Mouse (Mus musculus) forebrain, embryonic 12.5 days (tissue): Measurements from ENCODE around the gene Agap1. TPM values are rescaled to one million over a fixed set of nuclear protein-coding genes. Genes with fewer than 3 reads are reported as not detected.

ENCODE experiments used
- ATAC-seq: fragments of 200-750 bp; cut with Nextera tagmentation; 2 replicates; pipeline ENCODE4 v1.8.0; 2017; ENCODE audit warnings: moderate TSS enrichment; ENCODE audit not compliant: low FRiP score
- H3K27ac ChIP-seq: fragments of 300-500 bp; sonication (generic); 2 replicates; pipeline ENCODE4 v1.5.1; 2016; ENCODE audit warnings: mild to moderate bottlenecking
- H3K27me3 ChIP-seq: fragments of 300-500 bp; sonication (generic); 2 replicates; pipeline ENCODE4 v1.6.1; 2016; ENCODE audit warnings: mild to moderate bottlenecking
- H3K36me3 ChIP-seq: fragments of 300-500 bp; sonication (generic); replicated peaks from 2 replicates; pipeline ENCODE4 v1.6.1; 2016; ENCODE audit warnings: mild to moderate bottlenecking
- H3K4me1 ChIP-seq: fragments of 300-500 bp; sonication (generic); 2 replicates; pipeline ENCODE4 v1.6.1; 2016
- H3K4me2 ChIP-seq: fragments of 300-500 bp; sonication (generic); 2 replicates; pipeline ENCODE4 v1.6.1; 2016; ENCODE audit warnings: mild to moderate bottlenecking, moderate library complexity
- H3K4me3 ChIP-seq: fragments of 300-500 bp; sonication (generic); replicated peaks from 2 replicates; pipeline ENCODE4 v1.5.1; 2016; ENCODE audit warnings: mild to moderate bottlenecking
- H3K9ac ChIP-seq: fragments of 300-500 bp; sonication (generic); 2 replicates; pipeline ENCODE4 v1.6.1; 2016; ENCODE audit warnings: mild to moderate bottlenecking
- H3K9me3 ChIP-seq: fragments of 300-500 bp; sonication (generic); 2 replicates; pipeline ENCODE4 v1.6.1; 2016
- WGBS: fragments of 180-500 bp; shearing (Covaris S2); methylation state at CpG from one replicate; pipeline ENCODE4 v1.1.7; 2016; 5-methylcytosine and 5-hydroxymethylcytosine counted together
- polyA plus RNA-seq: library from polyadenylated mRNA; unstranded; fragments of >200 nt; fragmentation: Nextera tagmentation; extraction: Ambion mirVana; gene quantifications from 2 replicates; pipeline ENCODE4 v1.2.1, GENCODE M21; 2016

Agap1 gene
- polyA plus RNA-seq, 1 experiment from 2014 or later: 49.9 TPM

DNA sequence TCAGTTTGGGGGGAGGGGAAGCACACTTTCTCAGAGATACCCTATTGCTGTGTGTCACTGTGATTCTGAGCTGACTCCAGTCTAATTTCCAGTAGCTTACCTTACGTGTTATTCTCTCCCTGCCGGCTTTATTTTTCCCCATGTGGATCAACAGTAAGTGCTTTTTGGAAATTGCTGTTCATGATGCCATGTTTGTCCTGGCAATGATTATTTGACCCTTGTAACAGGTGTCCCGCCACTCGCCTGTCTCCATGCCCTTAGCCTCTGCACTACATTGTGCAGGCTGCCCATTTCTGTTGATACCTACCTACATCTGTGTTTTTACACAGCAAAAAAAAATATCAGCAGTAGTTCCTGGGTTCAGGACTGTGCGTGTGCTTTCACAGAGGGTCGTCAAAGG, 102.8 kb downstream of the Agap1 start:
- no peak for ATAC-seq
- Histone ChIP-seq H3K9ac (no peak overlapping the region), H3K27ac (no peak overlapping the region), H3K27me3 (0 out of 2 replicates have a peak, but pooled peaks cover 6% of the 10 kb centered on the region), H3K9me3 (no peaks in the 10 kb centered on the region), H3K36me3 (no peaks in the 10 kb centered on the region), H3K4me1 (peaks cover 51% of the 10 kb centered on the region), H3K4me3 (no peak overlapping the region), H3K4me2 (no peak overlapping the region)
- 86% methylated on average over 6 of the region's 6 CpGs for WGBS

GRCm38 (mm10) chr1:89558080-89558479, 103.5 kb downstream of the Agap1 start:
- H3K27me3 ChIP-seq: 0 out of 2 replicates have a peak, but pooled peaks cover under 1% of the 10 kb centered on the region
- WGBS: 74% methylated on average over 1 of the region's 1 CpGs
- no peak overlapping the region for H3K9ac ChIP-seq
- H3K4me1 ChIP-seq: peaks cover 51% of the 10 kb centered on the region
- H3K4me3 ChIP-seq: no peak overlapping the region
- no peak overlapping the region for H3K4me2 ChIP-seq
- no peaks in the 10 kb centered on the region for H3K9me3 ChIP-seq
- ATAC-seq: no peak
- no peaks in the 10 kb centered on the region for H3K36me3 ChIP-seq
- H3K27ac ChIP-seq: no peak overlapping the region

DNA sequence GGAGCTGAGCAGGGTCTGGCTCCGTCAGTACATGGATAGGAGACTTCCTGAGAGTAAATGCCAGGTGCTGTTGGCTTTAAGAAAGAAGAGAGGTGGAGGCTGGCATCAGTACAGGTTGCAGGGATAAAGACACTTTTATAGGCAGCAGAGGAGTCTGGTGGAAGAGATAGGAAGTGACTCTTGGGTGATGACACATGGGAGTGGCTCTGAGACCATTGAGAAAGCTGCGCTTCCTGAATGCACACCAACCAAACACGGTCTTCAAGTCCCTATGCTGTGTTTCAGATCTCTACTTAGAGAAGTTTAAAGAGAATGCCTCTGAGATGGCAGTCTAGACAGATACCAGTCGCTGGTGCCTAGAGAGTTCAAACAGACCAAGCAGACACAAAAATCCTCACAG, 108.8 kb downstream of the Agap1 start:
- WGBS: 90% methylated on average over 4 of the region's 4 CpGs
- no peak overlapping the region for H3K9ac ChIP-seq

GRCm38 (mm10) chr1:89566578-89567488, 112.2 kb downstream of the Agap1 start:
- no peak overlapping the region for H3K4me3 ChIP-seq
- peak; percentile 63 for ATAC-seq
- H3K9ac ChIP-seq: peak overlapping the region; percentile 17; the same call in 1 of the 2 replicates
- WGBS: 20% methylated on average over 9 of the region's 9 CpGs
- H3K4me1 ChIP-seq: peaks cover 64% of the 10 kb centered on the region
- H3K27me3 ChIP-seq: 0 out of 2 replicates have a peak, but pooled peaks cover 2% of the 10 kb centered on the region
- H3K27ac ChIP-seq: peak overlapping the region; percentile 73
- no peaks in the 10 kb centered on the region for H3K9me3 ChIP-seq
- no peak overlapping the region for H3K4me2 ChIP-seq
- no peaks in the 10 kb centered on the region for H3K36me3 ChIP-seq

More for the DNA sequence above, 108.8 kb downstream of the Agap1 start:
- no peaks in the 10 kb centered on the region for H3K9me3 ChIP-seq
- H3K4me3 ChIP-seq: no peak overlapping the region
- no peak overlapping the region for H3K4me2 ChIP-seq
- peaks cover 67% of the 10 kb centered on the region for H3K4me1 ChIP-seq
- no peak overlapping the region for H3K27ac ChIP-seq
- 0 out of 2 replicates have a peak, but pooled peaks cover 2% of the 10 kb centered on the region for H3K27me3 ChIP-seq
- ATAC-seq: no peak
- H3K36me3 ChIP-seq: no peaks in the 10 kb centered on the region

DNA sequence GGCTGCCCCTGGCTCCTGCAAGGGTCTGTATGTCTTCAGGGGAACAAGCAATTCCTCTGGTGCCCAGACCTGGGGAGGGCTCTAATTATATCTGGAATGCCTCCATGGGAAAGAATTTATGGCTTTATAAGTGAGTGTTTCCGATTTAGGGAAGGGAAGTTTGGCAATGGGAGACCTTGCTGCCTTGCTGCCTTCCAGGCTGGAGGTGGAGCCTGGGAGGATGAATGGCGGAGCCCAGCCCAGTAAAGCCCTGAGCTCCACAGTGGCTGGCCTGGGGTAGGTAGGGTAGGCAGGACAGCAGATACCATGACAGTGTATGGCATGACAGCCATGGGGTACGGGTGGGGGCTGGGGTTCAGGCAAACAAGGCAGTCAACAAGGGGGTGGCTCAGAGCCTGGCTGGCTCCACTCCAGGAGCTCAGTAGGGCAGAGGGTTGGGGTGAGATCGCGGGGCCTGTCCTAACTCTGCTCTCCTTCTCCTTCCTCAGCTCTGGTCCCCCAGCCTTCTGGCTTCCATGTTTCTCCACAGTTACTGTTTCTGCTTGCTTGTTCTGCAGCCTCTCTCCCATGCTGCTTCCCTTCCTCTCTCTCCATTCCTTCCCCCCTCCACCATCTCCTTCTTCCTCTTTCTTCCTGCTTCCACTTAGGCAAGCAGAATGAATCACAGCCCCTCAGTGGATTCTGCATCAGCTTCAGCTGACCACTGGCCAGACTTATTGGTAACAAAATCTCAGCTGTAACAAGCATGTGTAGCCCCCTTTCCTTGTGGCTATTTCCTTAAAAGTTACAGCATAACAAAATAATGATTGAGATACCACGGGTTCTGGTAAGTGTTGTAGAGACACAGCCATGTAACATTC, 114.2 kb downstream of the Agap1 start:
- Histone ChIP-seq H3K9me3 (no peaks in the 10 kb centered on the region), H3K36me3 (no peaks in the 10 kb centered on the region), H3K4me3 (no peak overlapping the region), H3K4me1 (peaks cover 62% of the 10 kb centered on the region), H3K4me2 (no peak overlapping the region), H3K27ac (no peak overlapping the region), H3K27me3 (no peaks in the 10 kb centered on the region), H3K9ac (no peak overlapping the region)
- ATAC-seq: no peak
- WGBS: 74% methylated on average over 3 of the region's 6 CpGs

DNA sequence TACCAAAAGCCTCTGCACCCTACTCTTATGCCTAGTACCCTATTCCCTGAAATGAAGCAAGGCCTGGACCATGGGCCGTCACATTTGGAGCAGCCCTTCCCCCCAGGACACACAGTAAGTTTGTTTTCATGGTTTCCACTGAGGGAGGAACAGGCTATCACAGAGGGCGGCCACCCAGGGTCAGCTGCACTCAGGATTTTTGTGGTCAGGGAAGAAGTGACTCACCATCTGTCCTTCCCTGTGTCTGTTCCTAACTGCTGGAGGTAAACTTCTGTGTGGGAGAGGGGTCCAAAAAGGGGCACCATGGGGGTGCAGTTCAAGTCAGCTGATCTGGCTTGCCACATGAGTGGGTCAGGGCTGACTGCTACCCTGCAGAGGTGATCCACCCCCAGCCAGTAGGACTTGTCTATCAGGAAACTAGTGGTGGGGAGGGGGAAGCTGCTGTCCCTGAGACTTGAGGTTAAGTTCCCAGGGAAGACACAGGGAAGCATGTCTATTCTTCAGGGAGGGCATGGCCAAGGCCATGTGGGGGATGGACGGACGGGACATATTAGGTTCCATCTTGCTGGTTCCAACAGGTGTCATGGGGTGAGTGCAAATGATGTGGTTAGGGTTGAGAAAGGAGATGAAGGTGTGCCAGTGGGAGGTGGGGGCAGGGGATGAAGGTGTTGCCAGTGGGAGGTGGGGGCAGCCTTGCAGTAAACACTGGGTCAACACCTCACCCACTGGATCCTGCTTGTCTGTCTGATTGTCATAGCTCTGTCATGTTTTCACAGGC, 116.1 kb downstream of the Agap1 start:
- WGBS: 80% methylated on average over 4 of the region's 4 CpGs
- no peak overlapping the region for H3K4me3 ChIP-seq
- no peak overlapping the region for H3K27ac ChIP-seq
- no peak overlapping the region for H3K9ac ChIP-seq
- ATAC-seq: no peak
- H3K4me1 ChIP-seq: peaks cover 56% of the 10 kb centered on the region
- H3K27me3 ChIP-seq: no peaks in the 10 kb centered on the region
- H3K9me3 ChIP-seq: no peaks in the 10 kb centered on the region
- H3K4me2 ChIP-seq: no peak overlapping the region
- H3K36me3 ChIP-seq: no peaks in the 10 kb centered on the region

DNA sequence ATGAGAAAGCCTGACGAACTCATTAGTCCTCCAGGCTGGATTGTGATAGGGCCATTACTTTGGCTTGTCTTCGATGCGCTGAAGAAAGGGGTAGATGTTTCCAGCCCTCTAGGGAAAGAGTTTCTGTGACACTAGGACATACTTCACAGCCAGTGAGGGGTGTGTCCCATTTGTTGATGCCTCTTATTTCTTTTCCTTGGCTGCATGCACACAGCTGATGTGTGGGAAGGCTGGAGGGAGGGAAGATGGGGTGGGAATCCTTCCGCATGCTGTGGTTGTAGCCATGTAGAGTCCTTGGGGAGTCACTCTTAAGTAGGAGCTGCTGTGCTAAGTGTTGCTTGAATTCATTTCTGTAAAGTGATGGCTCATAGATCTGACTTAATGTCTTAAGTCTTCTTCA, 118.9 kb downstream of the Agap1 start:
- H3K4me1 ChIP-seq: peaks cover 53% of the 10 kb centered on the region
- 89% methylated on average over 4 of the region's 4 CpGs for WGBS
- no peaks in the 10 kb centered on the region for H3K27me3 ChIP-seq
- H3K4me2 ChIP-seq: no peak overlapping the region
- no peak overlapping the region for H3K9ac ChIP-seq
- no peak overlapping the region for H3K27ac ChIP-seq
- no peaks in the 10 kb centered on the region for H3K9me3 ChIP-seq
- no peak for ATAC-seq
- no peak overlapping the region for H3K4me3 ChIP-seq
- H3K36me3 ChIP-seq: no peaks in the 10 kb centered on the region

DNA sequence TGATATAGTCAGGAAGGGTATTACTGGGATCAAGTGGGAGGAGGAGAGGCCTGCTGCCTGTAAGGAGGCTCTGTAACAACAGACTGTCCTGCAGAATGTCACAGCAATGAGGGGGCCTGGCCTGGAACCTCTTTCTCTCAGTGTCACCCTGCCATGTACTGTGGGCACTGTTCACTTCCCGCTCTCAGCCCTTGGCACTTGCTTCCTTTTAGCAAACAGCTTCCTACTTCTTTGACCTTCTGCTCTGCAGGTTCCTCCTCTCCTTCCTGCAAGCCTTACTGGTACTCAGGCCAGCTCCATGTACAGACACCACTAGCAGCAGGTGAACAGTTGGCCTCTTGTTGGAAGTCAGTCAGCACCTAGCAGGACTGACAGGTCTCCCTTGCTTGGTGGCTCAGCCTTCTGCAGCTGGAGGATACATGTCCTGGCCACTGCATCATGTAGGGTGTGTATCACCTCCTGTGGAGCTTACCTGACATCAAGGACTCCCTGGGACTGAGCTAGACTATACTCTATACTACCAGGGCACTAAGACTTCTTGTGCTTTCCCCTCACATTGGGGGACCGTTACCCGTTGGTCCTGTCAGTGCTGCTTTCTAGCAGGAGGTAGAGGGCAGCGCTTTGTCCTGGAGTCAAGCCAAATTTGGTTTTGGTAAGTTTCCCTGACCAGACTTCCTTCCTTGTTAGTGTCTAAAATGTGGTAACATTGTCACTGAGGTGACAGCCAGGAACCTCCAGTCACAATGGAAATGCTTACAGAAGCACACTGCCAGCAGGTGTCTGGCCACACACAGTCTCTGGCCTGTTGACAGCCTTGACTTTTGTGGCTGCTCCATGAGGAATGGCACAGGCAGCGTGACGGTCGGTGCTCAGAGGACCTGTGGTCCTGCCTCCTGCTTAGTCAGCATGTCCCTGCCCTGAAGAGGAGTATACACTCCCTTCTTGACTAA, 120.6 kb downstream of the Agap1 start:
- peaks cover 51% of the 10 kb centered on the region for H3K4me1 ChIP-seq
- H3K9me3 ChIP-seq: no peaks in the 10 kb centered on the region
- H3K36me3 ChIP-seq: no peaks in the 10 kb centered on the region
- 63% methylated on average over 7 of the region's 7 CpGs for WGBS
- no peak for ATAC-seq
- H3K4me2 ChIP-seq: no peak overlapping the region
- H3K9ac ChIP-seq: no peak overlapping the region
- no peaks in the 10 kb centered on the region for H3K27me3 ChIP-seq
- H3K27ac ChIP-seq: 0 out of 2 replicates have a peak overlapping the region, but pooled peaks have one; percentile 13
- H3K4me3 ChIP-seq: no peak overlapping the region

- Histone ChIP-seq H3K9ac (0 out of 2 replicates have a peak overlapping the region, but pooled peaks have one; percentile 45), H3K36me3 (no peaks in the 10 kb centered on the region), H3K27ac (peak overlapping the region; percentile 98), H3K27me3 (peaks cover 4% of the 10 kb centered on the region; the same call in 1 of the 2 replicates), H3K4me1 (peaks cover 52% of the 10 kb centered on the region), H3K9me3 (no peaks in the 10 kb centered on the region), H3K4me3 (no peak overlapping the region), H3K4me2 (peak overlapping the region; percentile 58)
- 42% methylated on average over 7 of the region's 7 CpGs for WGBS
- peak; percentile 1; the same call in 1 of the 2 replicates for ATAC-seq
Observed at GRCm38 (mm10) chr1:89576174-89576890, 121.7 kb downstream of the Agap1 start.

GRCm38 (mm10) chr1:89576985-89577384, 122.4 kb downstream of the Agap1 start:
- Histone ChIP-seq H3K27ac (peak overlapping the region; percentile 98), H3K9ac (peak overlapping the region; percentile 45), H3K4me2 (peak overlapping the region; percentile 58), H3K4me1 (peaks cover 58% of the 10 kb centered on the region), H3K27me3 (peaks cover 10% of the 10 kb centered on the region; the same call in 1 of the 2 replicates), H3K4me3 (peak overlapping the region; percentile 24), H3K9me3 (no peaks in the 10 kb centered on the region), H3K36me3 (no peaks in the 10 kb centered on the region)
- ATAC-seq: peak; percentile 63
- WGBS: 7% methylated on average over 4 of the region's 4 CpGs
